Mouse (Mus musculus): ENCODE results near the gene Sgip1.
A peak's percentile ranks its signal among the peaks of the same experiment; 100 is the strongest.

Sgip1 gene

DNA sequence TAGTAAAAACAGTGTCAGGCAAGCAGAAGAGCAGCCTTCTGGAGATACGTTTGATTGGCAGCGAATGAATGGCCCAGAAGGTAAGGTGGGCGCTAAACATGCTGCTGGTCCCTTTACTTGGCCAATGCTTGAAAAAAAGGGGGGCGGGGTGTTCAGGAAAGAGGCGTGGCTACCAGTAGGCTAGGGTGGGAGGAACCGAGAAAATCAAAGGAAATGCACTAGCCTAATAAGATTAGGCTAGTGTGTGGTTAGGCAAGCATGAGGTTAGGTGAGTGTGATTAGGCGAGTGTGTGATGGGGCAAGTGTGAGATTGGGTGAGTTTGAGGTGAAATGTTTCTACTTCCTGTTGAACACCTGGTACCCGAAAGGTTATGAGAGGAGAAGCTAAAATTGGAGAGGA is at the start of gene Sgip1:
Gene Sgip1, plus strand, starts transcription at position 11 of the 400 bp plus-strand sequence.
- DNase-seq = no peak

DNA sequence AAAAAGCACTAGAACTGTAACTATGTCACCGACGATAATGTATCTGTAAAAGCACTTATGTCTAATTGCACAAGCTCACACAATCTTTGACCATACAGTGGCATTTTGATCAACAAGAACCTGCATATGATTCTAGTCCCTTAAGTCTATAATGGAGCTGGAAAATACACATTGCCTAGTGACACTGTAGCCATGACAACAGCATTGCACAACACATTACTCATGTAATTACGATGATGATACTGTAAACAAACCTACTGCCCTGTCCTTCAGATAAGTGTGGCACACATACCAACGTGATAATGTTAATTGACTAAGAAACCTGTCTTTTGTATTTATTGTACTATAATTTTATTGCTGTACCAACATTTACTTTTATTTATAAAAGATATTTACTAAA is 49.7 kb upstream of the Sgip1 start:
- DNase-seq = no peak

DNA sequence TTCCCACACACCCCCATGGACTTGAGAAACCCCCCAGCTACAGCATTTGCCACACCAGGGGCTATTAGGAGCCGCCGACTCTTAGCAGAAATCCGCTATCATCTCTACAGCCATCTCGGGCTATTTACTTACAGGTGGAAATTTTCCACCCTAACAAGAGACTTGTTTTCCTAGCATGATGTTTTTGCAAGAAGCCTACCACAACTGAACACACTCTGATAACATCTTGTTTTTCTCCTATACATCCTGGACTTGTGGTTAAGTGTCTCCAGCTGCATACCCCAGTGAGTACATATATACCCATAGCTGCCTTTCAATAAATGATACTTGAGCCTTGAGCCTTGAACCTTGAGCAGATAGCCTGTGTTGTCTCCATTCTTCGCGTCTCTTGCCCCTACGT is 43.1 kb upstream of the Sgip1 start:
- DNase-seq = no peak

DNA sequence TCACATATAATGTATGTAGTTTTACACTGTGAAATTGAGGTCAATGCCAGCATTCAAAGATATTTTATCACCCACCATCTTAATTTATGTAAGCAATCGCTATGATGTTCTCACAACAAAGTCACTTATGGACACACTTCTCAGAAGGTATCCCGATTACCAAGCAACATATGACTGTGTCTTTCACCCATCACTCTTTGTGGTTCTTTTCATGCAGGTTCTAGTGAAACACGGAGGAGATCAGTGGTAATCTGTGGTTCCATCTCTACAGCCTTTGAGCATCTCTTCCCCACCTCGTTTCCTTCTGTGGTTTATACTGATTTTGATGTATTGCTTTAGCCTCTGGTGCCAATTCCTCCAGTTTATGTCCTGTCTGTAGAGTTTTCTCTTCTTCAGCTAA is 29.4 kb upstream of the Sgip1 start:
- no peak for DNase-seq

DNA sequence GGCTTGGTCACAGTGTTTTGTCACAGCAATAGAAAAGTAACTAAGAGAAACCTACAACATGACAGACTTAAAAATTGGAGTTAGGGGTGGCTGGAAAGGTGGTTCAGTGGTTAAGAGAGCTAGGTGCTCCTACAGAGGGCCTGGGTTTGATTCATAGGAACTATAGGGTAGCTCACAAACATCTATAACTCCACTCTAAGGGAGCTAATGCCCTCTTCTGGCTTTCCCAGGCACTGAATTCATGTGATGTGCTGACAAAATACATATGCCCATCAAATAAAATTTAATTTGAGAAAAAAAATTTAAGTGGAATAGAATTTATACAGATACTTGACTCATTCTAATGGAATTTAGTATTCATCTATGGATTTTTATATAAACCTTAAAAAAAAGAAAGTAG is 25.6 kb upstream of the Sgip1 start:
- no peak for DNase-seq

DNA sequence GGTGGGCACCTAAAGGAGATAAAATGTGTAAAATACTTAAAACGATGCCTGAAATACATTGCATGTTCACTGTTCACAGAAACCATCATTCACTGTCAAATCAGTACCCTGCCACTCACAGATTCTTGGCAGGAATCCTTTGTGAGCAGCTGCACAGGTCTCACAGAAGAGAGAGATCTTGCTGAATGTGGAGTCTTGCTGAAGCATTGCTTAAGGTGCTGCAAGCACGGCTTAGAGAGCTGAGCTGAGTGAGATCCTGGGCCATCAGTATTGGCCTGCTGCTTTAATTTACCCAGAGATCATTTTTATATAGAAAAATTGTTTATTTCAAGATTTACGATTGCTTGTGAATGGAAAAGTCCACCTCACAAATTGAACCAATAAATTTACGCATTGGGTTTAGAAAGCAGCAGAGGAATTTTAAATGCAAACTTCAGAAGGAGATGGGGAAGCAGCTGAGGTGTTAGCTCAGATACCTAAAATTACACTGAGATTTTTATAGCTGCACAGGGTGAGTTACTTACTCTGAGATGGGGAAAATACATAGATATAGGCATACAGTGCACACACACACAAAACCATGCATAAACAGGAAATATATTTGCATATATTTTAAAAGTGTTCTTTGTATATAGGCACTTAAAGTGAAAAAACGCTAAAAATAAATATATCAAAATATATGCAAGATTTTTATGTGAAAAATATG is 23.8 kb upstream of the Sgip1 start:
- DNase-seq = no peak

DNA sequence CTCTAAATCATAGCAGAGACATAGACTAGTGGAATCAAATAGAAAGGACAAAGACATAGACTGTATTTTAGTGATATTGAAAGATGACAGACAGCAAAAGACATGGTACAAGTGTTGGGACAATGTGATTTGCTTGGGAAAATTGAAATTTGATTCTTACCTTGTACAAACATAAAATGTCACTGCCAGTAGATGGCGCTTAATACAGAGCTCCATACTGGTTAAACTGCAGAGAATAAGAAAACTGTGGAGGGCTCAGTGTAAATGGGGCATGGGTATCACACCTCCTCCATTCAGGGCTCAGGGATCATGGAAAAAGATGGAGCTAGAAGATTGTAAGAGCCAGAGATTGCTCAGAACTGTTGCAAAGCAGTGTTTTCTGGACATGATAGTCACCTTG is 21.6 kb upstream of the Sgip1 start:
- no peak for DNase-seq

DNA sequence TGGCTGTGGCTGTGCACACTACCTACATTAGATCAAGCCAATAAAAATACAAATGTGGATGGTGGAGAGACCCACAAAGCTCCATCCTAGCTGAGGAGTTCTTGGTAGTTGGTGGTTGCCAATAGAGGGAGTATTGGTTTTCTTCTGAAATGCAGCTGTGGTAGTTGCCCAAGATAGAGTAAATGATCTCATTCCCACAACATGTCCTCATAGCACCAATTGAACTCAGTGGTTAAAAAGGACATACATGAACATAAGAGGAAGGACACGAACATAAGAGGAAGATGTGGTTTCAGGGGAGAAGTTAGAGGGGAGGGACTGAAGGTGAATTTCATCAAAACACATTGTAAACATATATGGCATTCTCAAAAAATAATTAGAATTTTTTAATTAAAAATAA is 21.1 kb upstream of the Sgip1 start:
- no peak for DNase-seq

DNA sequence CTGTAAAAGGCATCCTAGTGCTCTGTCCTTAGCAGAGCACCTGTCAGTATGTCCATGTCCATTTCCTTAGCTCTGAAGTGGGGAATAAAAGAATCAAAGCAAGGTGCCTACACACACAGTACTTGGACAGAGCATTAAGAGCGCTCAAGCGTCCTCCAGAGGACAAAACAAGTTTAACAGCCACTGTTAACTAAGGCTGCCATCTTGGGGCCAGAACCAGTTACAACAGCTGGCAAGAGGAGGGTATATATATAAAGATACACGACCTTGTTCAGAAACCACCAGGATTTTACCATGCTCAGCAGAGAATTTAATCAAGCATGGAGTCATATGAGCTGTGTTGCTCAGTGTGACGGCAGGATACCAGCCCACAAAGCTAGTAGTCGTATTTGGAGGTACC is 16.7 kb upstream of the Sgip1 start:
- DNase-seq = no peak

DNA sequence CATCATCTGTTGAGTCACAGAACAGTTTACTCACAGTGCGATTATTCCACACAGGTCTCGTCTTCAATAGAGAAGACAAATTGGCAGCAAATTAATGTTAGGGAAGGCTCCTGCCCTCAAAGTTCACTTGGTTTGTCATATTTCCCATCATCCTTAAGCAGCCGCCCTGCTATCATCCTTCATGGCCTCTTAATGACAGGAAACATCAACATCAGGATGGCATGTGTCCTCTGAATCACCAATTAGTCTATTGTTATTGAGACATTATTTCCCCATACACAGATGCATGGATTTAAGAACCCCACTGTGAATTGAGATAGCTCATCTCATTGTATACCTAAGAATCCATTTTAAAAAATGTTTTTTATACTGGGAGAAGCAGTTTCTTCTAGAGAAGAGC is 10.1 kb upstream of the Sgip1 start:
- DNase-seq = no peak

DNA sequence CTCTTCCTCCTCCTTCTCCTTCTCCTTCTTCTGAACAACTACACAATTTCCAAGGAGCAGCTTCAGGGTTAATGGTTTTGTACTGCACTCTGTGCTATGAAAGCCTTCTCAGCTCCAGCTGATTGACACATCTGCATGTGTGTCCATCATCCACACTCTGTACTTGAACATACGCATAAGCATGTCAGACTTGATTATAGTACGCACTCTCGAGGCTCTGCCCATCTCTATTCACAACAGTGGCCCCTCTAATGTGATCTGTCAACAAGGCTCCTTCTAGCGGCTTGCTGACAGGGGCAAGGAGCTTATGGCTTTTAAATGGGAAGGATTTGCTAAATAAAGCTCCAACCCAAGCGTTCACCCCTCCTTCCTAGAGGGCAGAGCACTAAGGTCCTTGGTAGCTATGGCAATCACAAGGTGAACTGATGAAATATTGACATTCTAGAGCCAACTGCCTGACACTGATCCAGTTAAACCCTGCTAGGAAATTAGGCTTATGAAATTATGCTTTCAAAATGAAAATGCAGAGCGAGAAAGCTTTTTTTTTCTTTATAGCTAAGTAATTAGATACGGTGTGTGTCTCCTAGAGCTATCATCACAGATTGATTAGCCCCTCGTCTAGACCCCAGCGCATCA is 7.0 kb upstream of the Sgip1 start:
- no peak for DNase-seq

DNA sequence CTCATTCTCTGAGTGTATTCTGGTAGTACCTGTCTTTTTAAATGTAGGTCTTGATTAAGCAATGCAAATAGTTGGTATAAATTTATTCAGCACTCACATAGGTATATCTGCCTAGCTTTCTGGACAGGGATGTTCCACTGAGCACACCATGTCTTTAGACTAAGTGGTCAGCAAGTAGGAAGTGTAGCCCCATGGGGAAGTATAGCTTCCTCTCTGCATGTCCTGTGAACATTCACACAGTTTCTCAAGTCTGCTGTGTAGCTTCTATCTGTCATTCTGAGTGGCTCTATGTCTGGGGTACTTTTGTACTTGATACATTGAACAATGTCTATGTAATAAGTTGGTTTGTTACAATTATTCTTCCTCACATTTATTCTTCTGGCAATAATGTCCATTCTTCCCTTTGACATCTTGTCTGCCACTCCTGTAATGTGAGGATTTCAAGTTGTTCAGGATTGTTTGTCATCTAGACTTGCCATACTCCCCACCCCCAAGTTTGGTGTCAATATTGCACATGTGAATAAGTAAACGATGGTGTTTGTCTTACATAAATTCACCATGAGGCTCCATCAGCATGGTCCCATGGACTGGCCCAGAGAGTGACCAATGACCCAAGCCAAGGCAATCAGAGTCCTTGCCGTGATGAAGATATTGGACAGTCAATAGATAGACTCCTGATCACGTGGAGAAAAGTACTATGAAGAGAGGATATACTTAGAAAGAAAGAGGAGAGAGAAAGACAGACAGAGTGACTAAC is 12.4 kb downstream of the Sgip1 start:
- no peak for DNase-seq

DNA sequence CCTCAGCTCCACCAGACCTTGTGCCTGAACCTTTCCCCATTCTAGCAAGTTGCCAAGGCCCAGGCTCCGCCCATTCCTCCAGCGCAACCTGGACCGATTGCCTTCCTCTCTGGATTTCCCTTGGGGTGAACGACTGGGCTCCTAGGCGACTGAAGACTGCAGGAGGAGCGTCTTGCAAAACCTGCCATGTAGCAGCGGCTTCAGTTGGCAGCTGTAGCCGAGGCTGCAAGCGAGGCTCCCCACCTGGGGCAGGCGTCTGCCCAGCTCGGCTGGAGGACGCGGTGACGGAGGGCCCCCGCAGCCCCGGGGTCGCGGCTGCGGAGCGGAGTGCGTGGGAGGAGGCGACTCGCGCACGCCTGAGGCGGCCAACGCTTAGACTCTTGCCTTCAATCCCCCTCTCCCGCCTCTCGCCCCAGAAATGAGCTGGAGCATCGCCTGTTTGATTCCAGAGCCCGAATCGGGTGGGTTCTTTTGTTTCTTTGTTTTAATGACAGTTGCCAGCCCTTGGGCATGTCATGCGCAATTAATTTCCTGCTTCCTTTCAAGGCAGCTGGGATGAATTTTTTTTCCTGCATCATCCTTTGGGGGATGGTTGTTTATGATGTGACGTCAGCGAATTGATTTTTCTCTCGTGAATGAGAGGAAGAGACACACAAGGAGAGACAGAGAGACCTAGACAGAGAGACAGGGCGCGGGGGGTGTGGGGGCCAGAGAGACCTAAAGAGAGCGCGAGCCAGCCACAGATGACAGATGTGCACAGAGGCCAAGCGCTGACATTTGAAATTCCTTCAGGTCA is 18.2 kb downstream of the Sgip1 start:
- peak; percentile 81 for DNase-seq

DNA sequence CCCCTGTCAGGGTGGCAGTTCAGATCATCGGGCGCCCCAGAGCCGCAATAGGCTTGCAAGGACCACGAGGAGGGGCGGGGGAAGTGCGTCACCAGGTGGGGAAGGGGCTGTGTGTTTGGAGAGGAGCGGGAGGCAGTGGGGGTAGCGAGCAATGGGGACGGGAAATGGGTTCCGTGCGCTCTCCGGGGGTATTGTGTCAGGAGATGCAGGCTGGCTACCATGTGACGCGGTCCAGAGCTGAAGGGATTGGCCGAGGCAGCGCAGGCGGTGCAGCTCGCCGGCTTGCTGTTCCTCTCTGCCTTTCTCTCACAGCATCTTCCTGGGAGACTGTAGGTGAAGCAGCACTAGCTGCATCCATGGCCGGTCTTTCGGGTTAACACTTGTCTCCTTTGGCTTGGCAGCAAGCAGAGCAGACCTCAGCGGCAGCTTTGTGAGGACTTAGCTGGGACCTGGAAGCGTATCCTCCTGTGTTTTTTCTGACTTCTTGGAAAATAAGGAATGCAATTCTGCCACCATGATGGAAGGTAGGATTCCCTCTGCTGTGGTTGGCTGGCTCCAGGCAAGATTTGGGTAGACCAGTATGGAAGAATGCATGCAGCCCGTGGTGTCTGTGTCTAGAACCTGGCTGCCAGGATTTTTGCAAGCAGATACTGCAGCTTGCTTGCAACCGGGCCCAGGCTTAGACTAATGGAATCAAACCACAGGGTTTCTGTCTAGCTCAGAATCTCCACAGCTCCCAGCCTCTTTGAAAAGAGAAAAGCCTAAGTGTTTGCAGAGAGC is 19.1 kb downstream of the Sgip1 start:
- DNase-seq = peak; percentile 92

DNA sequence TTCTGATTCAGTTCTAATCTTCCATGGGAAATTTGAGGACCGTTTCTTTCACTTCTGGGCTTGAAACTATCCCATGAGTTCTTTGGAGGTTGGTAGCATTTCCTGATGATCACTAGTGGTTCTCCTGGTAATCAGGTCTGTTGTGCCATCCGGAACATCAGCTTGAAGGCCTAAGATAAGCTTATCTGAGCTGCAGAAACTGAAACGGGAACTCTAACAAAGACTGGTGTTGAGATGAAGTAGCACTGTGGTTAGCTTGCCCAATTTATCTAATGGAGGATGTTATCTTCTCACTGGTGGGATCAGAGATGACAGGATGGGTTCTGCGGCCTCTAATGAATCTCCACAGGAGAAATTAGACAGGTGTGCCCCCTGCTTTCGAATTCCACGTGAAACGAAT is 21.0 kb downstream of the Sgip1 start:
- DNase-seq = no peak

DNA sequence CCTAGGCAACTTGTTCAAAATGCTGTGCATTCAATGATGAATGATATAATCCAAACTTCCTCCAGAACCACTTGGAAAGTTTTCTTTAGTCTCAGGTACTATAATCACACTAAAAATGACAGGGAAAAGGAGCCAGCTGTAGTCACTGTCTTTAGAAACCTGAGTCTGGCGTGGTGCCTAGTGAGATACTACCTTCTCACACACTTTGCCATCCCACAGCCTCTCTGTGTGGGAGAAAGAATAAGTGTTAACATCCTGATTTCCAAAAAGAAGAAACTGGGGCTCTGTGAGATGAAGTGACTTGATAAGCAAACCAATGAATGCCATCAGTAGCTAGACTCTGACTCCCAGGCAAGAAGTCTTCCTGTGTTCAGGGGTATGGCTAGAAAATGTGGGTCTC is 28.0 kb downstream of the Sgip1 start:
- no peak for DNase-seq

DNA sequence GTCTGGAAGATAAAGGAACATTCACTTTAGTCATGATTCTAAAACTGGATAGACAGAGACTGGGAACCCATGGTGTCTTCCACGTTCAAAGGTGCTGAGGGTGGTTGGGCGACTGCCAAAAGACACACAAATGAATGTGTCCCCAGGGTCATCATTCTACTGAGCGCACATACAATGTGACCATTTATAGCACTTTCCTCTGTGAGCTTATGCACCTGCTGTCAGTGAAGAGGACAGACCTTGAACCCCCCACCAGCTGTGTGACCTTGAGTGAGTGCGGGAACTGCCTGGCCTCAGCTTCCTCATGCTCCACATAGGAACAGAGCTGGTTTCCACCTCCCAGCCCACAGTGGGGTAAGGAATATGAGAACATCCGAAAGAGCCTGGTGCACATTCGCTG is 28.8 kb downstream of the Sgip1 start:
- peak; percentile 14 for DNase-seq

DNA sequence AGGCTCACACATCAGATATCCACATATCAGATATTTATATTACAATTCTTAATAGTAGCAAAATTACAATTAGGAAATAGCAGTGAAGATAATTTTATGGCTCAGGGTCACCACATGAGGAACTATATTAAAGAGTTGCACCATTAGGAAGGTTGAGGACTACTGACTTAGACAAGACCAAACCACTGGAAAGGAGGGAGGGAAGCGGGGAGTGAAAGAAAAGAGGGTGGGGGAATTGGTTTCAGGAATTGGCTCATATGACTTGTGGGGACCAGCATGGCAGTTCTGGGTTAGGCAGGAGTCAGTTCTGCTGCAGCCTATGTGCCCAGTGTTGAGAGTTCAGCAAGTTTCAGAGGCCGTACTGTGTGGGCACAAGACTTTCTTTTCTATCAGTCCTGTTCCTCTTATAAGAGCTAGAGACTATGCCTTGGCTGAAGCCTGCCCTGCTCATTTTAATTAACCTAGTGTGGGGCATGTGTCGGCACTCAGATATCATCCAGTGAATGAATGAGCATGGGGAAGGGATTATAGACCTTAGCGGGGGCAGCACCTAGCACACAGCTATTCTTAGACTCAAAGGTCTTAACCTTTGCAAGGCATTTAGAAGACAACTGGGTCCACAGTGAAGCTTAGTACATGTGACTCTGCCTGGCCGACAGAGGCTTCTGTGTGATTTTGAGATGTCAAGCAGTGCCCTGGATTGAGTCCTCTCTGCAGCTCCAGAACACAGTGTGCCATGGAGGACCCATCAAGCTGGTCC is 30.7 kb downstream of the Sgip1 start:
- no peak for DNase-seq

DNA sequence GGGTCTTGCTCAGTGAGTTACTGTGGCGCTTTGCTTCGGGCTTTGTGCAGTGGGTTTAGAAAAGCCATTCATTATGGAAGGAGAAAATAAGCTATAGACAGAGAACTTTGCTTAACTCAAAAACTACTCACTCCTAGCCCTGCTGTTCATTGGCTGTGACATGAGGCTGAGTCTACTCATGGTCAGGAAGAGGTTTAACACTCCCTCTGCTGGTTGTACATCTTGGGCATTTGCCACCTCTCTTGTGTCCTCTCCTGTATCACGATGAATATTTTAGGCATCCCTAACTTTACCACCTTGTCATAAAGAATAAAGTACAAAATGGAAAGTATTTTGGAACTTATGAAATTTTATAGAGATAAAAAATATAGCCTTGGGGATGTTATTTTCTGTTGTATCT is 32.1 kb downstream of the Sgip1 start:
- no peak for DNase-seq

DNA sequence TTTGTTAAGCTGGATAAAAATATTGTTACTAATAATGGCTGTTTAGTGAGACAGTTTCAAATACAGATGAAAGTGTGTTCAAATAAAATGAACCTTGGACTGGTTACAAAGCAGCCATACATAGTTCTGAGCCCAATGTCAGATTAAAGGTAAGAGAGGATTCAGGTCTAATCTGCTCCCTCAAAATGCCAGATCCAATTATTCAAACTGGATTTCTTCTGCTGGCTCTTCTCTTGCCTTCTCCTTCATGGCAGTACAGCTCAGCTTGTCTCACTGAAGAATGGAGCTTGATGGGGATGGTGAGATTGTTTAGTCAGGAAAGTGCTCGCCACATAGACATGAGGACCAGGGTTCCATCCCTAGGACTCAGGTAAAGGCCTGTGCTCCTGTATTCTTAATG is 32.7 kb downstream of the Sgip1 start:
- DNase-seq = no peak

DNA sequence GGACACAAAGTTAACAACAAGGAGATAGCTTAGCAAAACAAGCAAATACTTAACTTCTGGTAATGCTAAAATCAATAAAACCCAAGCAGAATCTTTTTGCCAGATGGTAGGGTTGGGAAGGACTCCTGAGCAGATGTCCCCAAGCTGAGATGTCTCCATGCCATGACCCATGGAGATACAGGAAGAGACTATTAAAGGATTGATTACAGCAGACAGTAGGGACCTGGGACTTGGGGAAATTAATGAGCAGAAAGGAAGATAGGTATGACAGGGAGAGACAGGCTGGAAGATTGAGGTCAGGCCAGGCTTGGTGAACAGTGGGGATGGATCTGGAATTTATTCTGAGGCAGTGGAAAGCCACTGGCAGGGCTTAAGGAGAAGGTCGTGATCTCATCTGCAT is 33.5 kb downstream of the Sgip1 start:
- no peak for DNase-seq
